Mouse (Mus musculus): ENCODE results near the gene Tex26. TPM values are rescaled to one million over a fixed set of nuclear protein-coding genes. Genes with fewer than 3 reads are reported as not detected.

Tex26 gene
- polyA plus RNA-seq, 1 experiment from 2014 or later: 0.78 TPM

GRCm38 (mm10) chr5:149514890-149515289 is 75.4 kb downstream of the Tex26 start:
- no peak overlapping the region for H3K4me2 ChIP-seq
- H3K9me3 ChIP-seq (replicated peaks): no peaks in the 10 kb centered on the region
- H3K9ac ChIP-seq (replicated peaks): no peak overlapping the region
- 48% methylated on average over 2 of the region's 3 CpGs for WGBS
- H3K36me3 ChIP-seq: no peaks in the 10 kb centered on the region
- peak overlapping the region; percentile 72; the same call in 1 of the 2 replicates for H3K27ac ChIP-seq (replicated peaks)
- peaks cover 31% of the 10 kb centered on the region for H3K4me1 ChIP-seq
- H3K4me3 ChIP-seq (replicated peaks): no peak overlapping the region
- no peak for ATAC-seq (ENCODE audit: low FRiP score)
- H3K27me3 ChIP-seq (replicated peaks): no peaks in the 10 kb centered on the region

DNA sequence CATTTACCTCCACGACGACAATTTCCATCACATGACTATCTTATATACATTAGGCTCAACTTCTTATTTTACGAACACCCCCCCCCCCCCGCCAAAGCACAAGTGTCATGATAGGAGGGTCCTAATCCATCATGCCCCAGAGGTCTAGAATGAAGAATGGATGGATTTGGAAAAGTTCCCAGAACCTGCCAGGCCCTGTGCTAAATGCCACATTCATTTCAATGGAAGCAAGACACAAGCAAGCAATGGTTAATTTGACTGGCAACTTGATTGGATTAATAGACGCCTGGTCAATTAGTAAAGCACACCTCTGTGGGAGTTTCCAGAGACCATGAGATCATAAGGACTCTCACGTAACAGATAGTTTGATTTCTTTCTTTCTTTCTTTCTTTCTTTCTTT is 77.7 kb downstream of the Tex26 start:
- Histone ChIP-seq H3K4me1 (peaks cover 26% of the 10 kb centered on the region), H3K9me3 (replicated peaks) (no peaks in the 10 kb centered on the region), H3K4me2 (no peak overlapping the region), H3K4me3 (replicated peaks) (no peak overlapping the region), H3K27me3 (replicated peaks) (no peaks in the 10 kb centered on the region), H3K27ac (replicated peaks) (no peak overlapping the region), H3K36me3 (no peaks in the 10 kb centered on the region), H3K9ac (replicated peaks) (no peak overlapping the region)
- ATAC-seq (ENCODE audit: low FRiP score): no peak
- WGBS: 54% methylated on average over 6 of the region's 6 CpGs

Other genes with a start within 250 kb of the Tex26 start
- 12.0 and 17.4 TPM in 2 replicates for gene Alox5ap, start 174.9 kb upstream of the Tex26 start, polyA plus RNA-seq (2015; fragmentation: Nextera tagmentation; extraction: Ambion mirVana)
- gene Medag, start 27.9 kb upstream of the Tex26 start, polyA plus RNA-seq (2015; fragmentation: Nextera tagmentation; extraction: Ambion mirVana): 1.8 and 2.5 TPM in 2 replicates
- 0.12 and 0.36 TPM in 2 replicates for gene Wdr95, start 89.0 kb downstream of the Tex26 start, polyA plus RNA-seq (2015; fragmentation: Nextera tagmentation; extraction: Ambion mirVana)
- 94.9 and 96.7 TPM in 2 replicates for gene Hsph1, start 196.7 kb downstream of the Tex26 start, polyA plus RNA-seq (2015; fragmentation: Nextera tagmentation; extraction: Ambion mirVana)
- gene B3glct, start 238.6 kb downstream of the Tex26 start, polyA plus RNA-seq (2015; fragmentation: Nextera tagmentation; extraction: Ambion mirVana): 13.9 and 14.6 TPM in 2 replicates

Data from neural tube, embryonic 15.5 days (tissue).